Mouse (Mus musculus): ENCODE measurements around the gene Eif4e2.
A peak's percentile ranks its signal among the peaks of the same experiment; 100 is the strongest.

Gene Eif4e2

DNA sequence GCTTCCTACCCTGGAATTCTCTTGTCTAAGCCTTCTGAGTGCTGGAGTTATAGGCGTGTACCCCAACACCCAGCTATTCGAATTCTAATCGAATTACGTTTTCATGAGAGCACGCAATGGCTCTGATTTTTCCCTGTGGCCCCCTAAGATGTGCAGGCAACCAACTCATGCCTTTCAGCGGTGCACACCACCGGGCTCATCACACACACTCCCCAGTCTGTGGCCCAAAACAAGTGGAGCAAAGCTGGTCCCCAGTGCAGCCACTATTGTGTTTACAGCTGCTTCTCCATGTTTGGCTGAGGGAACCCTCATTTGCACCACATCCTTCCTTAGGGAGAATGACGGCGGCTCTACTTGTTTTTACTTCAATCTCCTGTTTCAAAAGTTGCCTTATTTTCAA lies 49.5 kb downstream of the Eif4e2 start:
- DNase-seq (ENCODE audit: low read depth): no peak

DNA sequence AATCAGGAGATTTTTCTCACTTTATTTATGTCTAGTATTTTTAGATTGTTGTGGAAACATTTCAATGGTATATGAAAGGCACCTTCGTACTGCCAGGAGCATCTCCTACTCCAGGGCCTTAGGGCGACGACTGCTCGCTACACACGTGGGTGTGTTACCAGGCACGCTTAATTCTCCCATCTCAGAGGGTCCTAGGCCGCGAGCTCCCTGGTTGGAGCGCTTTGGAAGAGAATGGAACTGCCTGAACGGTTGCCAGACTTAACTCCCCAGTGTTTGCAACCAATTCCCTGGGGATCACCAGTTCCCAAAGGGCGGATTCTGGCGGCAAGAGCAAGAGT lies 50.1 kb downstream of the Eif4e2 start:
- no peak for DNase-seq (ENCODE audit: low read depth)

DNA sequence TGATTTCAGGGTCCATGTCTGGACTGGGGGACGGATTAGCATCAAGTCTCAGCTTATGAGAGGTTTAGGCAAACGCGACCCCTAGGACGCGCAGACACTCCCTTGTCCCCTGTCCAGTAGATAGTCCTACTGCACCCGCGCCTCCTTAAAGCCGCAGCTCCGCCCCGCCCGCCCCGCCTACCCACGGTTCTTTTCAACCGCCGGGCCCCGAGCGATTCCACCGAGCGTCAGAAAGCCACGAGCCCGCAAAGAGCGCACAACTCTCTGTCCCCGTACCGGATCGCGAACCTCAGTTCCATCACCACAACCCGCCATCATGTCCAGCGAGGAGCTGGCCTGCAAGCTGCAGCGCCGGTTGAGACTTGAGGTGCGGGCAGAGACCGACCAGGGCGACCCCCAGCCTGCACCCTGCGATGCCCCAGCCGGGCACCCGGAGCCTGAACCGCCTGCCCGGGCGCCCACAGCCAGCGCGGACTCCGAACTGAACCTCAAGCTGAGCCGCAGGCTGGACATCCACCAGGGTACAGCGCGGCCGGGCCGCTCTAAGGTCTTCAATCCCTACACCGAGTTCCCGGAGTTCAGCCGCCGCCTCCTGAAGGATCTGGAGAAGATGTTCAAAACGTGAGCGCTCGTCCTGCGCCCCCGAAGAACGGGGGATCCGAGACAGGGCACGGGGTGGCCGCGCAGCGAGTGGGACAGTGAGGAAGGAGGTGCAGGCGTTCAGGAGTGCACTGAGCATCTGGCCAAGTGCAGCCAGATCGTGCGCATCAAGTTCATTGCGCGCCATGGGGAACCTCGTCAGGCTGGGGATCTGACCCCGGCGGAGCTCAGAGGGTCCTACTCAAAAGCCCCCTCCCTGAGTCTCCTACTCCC lies 50.7 kb downstream of the Eif4e2 start, which contains the start of gene Efhd1:
Efhd1 (plus strand) TSS at position 230 of the 873 bp plus-strand sequence.
- no peak for DNase-seq (ENCODE audit: low read depth)

GRCm38 (mm10) chr1:87265200-87265599 lies 51.5 kb downstream of the Eif4e2 start:
- DNase-seq (ENCODE audit: low read depth): no peak

- no peak for DNase-seq (ENCODE audit: low read depth)
These were observed 52.8 kb downstream of the Eif4e2 start for GRCm38 (mm10) chr1:87266296-87267090.

GRCm38 (mm10) chr1:87270204-87270603 lies 56.5 kb downstream of the Eif4e2 start:
- DNase-seq (ENCODE audit: low read depth): no peak

DNA sequence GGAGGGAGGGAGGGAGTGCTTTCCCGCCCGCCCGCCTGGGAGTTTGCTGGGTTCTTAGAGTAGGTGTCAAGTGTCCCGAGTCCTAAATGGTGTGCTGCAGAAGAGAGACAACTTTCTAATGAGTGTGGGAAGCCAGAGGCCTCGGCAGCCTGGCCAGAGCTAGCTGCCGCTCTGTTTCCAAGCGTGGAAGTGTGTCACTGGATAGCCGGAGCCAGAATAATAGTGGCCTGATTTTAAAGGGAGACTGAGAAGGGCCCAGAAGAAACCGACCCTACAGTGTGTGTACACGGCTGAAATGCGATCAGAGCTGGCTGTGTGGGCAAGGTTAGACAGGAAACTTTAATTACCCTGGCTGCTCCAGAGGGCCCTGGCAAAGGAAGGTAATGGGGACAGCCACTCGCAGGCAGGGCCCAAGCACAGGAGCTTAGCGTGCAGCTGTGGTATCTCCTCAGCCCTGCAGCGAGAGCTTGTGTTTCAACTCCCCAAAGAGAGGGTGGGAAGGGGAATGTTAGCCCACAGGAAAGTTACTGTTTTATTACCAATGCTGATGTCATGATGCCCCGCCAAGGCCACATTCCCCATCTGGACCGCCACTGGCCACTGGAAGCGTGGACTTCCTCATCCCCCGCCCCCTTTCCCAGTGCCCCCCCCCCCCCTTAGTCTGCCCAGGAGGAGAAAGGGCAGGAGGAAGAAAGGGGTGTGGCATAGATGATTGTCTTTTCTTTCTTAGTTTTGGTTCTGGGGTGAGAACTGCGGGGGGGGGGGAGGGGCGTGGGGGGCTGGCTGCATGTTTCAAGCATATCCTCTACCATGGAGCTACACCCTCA lies 57.1 kb downstream of the Eif4e2 start:
- DNase-seq (ENCODE audit: low read depth): no peak

DNA sequence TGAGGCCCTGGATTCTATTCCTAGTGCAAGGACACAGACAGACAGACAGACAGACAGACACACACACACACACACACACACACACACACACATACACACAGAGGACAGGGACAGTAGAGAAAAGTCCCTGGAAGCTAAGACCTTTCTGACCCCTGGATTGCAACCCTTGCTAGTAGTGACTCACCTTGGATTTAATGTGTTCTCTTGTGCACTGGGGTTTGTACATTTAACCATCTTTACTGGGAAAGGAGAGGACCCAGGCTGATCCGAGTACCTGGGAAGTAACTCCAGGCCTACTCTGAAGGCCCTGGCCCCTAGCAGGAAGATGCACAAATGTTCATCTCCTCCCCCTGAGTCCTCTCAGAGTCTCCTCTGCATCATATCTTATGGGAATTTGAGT lies 57.9 kb downstream of the Eif4e2 start:
- no peak for DNase-seq (ENCODE audit: low read depth)

- DNase-seq (ENCODE audit: low read depth): peak; percentile 29
These were observed 58.7 kb downstream of the Eif4e2 start for GRCm38 (mm10) chr1:87272462-87272861.

- DNase-seq (ENCODE audit: low read depth): peak; percentile 73
These were observed 59.8 kb downstream of the Eif4e2 start for GRCm38 (mm10) chr1:87273514-87273942.

- peak; percentile 20 for DNase-seq (ENCODE audit: low read depth)
These were observed 60.4 kb downstream of the Eif4e2 start for GRCm38 (mm10) chr1:87274134-87274533.

DNA sequence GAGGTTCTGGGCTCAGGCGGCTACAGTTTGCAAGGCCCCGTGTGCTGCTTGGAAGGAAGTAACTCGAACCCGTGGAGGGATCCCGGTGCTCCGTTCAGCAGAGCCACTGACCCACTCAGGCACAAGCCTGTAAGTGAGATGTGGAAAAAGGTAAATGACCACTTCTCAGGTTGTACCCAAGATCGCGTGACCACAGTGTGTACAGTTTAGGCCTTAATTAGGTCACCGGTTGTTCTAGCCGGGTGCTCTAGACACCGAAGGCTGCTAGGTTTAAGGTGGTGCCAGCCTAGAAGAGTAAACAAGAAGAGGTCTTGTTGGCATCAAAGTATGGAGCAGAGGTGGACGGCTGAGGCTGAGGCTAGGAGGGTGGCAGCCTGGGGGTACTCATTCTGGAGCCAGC lies 61.4 kb downstream of the Eif4e2 start:
- no peak for DNase-seq (ENCODE audit: low read depth)

- DNase-seq (ENCODE audit: low read depth): no peak
These were observed 62.3 kb downstream of the Eif4e2 start for GRCm38 (mm10) chr1:87276056-87276455.

GRCm38 (mm10) chr1:87280281-87280680 lies 66.6 kb downstream of the Eif4e2 start:
- no peak for DNase-seq (ENCODE audit: low read depth)

DNA sequence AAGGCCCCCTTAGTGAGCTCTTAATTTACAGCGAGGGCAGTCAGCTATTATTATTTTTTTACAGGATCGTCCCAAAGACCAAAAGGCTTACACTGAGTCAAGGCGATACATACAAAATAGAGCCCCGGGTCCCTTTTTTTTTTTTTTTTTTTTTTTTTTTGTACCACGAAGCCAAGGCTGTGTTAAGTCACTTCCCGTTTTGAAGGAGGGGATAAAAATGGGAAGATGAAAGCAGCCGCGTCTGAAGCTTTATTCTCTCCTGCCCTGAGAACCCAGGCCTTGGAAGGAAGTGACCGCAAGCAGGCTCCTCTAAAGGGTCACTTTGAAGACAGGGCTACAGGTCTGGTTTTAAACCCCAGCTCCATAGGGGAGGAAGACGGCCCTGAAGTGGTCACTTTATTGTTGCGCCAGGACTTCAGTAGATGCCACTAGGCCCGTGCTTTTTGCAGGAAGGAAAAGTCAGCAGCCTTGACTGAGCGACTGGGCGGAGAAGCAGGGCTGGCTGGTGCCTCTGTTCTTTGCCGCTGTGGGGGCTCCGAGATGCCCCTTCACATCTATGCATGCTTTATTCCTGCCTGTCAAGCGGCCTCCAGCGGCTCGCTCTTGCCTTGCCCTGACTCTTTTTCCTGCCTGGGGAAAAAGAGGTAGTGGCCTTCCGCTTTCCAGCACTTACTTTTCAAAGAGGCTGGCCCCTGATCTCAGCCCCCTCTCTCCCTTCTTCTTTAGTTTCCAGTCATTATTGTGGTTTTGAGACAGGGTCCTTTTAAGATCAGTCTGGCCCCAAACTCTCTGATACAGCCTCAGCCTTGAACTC lies 68.1 kb downstream of the Eif4e2 start:
- no peak for DNase-seq (ENCODE audit: low read depth)

DNA sequence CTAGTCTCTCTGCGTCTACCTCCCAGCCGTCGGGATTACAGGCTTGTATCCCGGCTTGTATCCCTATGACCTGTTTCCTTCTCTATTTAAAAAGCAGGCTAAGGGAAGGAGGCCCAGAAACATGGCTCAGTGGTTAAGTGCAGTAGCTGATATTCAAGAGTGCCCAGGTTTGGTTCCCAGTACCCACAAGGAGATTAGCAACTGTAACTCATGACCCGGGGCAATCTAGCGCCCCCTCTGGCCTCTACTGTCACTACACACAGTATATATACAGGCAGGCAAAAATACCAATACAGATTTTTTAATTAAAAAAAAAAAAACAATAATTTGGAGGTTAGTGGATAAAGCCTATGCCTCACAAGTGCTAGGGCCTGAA lies 68.7 kb downstream of the Eif4e2 start:
- DNase-seq (ENCODE audit: low read depth): no peak

- DNase-seq (ENCODE audit: low read depth): no peak
These were observed 69.8 kb downstream of the Eif4e2 start for GRCm38 (mm10) chr1:87283410-87283960.

GRCm38 (mm10) chr1:87287105-87287504 lies 73.4 kb downstream of the Eif4e2 start:
- no peak for DNase-seq (ENCODE audit: low read depth)

All from NIH3T3 (cell line).